Mouse (Mus musculus) c-Kit-positive CD71-positive TER-119-negative erythroid progenitor cells, embryonic 14.5 days (primary cell): ENCODE results near the gene Garnl3.

Source experiments
- DNase-seq: peaks from one replicate; pipeline ENCODE4 v3.0.0-alpha.2; 2013; ENCODE audit warnings: low read depth

The Garnl3 gene

DNA sequence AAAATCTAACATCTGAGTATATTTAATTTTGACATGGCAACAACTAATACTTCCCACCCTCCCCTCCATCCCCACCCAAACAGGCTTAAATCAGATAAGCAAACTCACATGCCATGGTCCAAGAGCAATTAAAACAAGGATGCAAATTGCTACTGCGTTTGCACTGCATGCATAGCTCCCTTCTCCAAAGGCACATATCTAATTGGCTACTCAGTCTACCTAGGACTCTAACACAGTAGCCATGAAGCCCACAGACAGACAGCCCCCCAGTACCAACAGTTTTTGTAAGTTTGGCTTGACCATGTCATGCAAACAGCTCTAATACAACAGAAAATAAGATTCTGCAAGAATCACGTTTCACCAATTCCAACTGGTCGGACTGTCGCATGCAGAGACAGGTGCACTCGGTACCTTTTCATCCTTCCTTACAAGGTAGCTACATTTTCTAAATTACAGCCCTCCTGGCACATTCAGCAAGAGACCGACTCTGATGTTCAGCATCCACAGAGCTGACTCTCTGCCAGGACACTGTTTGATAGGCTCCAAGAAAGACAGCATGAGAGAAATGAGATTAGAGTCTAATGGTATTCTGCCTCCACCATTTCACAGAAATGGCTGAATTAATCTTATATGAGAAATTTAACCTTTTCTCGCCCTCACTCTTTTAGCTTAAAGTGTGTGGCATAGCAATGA is 44.6 kb downstream of the Garnl3 start:
- DNase-seq: no peak

DNA sequence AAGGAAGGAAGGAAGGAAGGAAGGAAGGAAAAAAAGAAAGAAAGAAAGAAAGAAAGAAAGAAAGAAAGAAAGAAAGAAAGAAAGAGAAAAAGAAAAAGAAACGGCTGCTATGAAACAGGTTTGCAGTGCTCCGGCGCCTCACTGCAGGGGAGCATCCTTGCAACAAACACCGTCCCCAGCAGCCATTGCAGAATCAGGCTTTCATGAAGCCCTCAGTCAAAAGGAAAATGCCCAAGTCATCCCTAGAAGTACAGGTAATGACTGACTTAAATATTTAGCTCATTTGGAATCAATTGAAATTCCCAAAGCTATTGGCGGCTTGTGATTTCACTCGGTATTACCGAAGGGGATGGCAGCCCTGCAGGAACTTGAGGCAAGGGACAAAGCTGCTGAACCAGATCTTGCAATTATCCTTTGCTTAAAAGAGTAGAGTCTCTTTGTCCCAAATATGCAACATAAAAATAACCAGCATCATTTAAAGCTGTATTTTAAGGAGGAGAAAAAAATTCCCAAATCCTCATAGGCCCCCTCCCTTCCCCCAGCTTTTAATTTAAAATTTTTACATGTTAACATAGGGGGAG is 45.3 kb downstream of the Garnl3 start:
- DNase-seq: no peak

DNA sequence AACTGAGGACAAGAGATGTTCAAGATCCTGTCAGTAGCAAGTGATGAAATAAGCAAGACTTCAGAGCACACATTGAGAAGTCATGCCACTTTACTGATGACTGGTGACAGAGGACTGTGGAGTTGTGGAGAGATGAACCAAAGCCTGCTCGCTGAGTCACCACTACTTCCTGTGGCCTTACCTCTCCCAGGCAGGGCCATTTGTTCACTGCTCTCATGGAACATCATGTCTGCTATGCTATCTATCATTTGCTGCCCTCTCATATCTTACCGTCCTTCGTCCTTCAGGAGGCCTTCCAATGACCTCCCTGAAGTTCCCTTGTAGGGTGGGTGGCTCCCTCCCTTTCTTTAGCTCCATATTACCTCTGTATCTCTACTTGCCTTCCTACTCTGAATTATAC is 47.2 kb downstream of the Garnl3 start:
- no peak for DNase-seq

DNA sequence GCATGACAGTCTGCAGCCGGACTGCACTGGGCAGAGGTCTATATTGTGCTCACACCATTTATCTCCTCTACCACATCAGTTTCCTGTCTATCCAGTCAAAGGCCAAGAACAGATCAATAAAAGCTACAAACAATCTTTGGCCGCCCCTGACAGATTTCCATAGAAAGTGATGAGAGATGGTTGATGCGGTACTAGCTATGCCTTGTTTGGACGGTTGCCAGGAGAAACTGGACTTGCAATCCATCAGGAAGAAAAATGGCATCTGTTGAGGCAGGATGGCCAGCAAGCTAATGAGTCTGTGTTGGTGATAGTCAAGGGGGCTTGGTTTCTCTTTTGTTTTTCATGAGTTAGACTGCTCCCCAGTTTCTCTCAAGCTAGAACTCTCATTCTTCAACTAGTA is 51.3 kb downstream of the Garnl3 start:
- no peak for DNase-seq

DNA sequence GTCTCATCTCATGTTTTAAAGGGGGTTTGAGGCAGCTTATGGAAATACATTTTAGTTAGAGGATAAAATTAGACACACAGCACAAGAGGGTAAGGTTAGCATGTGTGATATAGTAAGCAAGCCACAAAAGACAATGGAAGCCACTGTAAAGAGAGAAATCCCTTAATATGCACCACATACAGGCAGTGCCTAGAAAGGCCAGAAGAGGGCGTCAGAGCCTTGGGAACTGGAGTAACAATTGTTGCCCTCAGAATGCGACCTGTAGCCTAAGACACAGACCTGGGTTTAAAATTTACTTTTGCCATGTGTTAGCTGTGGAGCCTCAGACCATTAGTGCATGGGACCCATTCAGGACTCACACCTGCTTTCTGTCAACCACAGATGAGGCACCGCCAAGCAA is 54.2 kb downstream of the Garnl3 start:
- DNase-seq: peak; percentile 6

DNA sequence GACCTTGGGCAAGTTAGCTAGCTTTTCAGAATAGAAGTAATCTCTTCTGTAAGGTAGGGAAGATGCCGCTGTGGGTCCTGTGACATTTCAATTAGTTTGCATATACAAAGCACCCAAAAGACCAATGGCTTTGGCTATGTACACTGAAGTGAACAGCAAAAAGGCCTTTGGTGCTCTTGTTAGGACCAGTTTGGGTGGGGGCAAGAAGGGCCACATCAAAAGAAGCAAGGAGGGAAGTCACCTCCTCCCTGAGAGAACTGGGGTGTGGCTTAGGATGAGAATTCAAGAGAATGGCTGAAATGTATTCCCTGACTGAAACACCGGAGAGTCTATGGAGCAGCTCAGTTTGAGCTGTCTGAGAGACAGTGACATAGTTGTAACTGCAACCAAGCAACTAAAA is 56.5 kb downstream of the Garnl3 start:
- no peak for DNase-seq

DNA sequence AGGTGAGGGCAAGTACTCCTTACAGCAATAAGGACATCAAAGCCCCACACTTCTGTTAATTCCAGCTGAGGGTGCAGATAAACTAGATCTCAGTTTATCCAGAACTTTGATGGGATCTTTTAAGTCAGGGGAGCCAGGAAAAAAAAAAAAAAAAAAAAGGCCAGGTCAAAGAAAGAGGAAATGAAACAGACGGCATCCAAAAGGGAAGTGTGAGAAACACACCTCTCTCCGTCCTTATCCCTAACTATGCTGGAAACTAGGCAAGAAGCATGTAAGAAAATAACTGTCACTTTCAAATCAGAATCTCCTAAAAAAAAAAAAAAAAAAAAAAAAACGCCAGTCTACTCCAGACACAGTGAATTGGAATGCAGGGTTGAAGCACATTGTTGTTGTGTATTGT is 57.3 kb downstream of the Garnl3 start:
- no peak for DNase-seq

DNA sequence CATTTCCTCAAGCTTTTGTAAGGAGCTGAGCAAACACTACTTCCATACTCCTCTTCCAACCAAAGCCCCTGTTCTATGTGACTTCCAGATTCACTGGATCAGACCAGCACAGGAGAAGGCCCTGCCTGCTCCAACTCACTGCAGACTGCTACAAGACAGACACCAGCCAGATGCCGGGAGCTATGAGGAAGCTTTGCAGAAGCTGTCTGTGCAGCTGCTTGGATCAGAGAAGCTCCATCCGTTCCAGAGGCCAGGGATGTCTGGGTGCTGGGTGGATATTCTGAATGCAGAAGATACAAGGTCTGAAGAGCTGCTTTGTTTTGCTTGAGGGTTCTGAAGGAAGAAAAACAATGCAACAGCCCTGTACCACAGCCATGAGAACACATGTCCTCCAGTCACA is 59.1 kb downstream of the Garnl3 start:
- no peak for DNase-seq

DNA sequence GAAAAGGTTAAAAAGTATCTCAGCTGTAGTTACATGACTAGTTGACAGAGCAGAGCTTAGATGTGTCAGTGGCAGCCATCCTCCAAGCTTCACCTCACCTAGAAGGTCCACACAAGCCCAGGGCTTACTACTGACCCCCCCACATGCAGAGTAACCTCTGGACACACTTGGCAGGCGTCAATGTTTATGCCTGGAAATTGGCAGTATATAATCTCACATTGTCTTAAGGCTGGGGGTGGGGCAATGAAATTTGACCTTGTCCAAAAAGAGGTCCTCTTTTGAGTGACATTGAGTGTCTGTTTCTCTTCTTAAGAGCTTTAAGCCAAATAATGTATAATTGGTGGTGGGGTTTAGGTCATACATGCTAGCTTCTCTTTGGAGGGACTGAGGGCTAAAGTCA is 65.8 kb downstream of the Garnl3 start:
- DNase-seq: no peak

DNA sequence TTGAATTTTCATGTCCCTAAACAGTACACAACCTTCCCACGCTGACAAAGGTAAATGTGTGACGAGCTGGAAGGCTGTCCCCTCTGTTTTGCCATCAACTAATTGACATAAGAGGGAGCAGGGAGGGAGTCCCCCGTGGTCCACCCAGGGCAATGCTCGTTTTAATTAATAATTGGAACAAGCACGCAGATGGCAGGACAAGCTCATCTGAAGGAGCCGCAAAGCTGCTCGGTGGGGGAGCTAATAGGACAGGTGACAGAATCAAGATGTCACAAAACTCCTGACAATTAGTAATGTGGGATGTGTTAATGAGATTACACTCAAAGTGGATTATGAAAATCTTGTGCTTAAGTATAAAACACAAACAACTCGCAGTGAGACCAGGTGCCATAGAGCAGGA is 68.7 kb downstream of the Garnl3 start:
- no peak for DNase-seq

DNA sequence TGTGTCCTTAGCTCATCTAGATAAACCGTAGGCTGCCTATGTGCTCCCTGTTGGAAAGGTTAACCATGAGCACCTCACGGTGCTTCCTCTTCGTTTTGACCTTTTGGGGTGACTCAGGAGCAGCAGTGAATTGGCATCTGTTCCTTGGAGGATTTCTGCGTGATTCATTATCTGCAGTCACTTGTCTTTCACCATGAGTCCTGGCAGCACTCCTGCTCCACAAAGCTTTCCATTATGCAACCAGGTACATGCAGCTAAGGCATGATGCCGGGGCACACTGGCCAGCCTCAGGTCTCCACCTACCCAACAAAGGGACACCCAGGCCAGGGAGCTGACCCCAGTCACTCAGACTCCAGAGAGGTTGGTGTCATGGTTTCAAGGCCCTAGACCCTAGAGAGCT is 72.5 kb downstream of the Garnl3 start:
- no peak for DNase-seq

DNA sequence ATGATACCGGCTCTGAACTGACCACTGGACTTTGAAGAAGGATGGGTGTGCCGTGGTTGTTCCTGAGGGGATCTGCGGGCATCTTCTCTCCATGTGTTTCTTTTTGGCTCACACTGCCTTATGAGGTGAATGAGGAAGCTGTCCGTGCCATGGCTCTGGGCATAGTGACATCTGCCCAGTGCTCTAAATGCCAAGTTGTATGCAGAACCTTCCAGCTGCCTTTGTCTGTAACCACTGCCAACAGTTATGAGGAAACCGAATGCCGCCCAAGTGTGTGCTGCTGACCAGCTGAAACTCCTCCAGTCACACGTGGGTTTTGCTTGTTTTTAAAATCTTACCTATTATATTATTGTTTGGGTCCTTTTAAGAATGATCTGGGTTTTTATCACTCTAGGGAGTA is 73.9 kb downstream of the Garnl3 start:
- no peak for DNase-seq

DNA sequence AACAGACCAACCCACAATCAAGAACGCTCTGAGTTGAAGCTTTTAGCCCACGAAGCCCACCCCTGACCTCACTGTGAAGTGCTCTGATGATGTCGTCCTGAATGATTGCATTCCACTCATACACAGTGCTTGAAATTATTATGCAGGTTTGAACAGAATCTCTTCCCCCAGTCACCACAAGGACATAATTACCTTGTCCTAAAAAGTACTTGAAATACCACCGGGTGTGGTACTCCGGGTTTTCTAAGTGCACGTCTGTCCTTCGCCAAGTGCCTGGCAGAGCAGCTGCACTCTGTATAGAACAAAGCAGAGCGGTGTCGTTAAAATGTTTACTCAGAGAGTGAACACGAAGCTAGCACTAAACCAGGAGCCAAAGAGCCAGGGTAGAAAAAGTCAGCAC is 77.5 kb downstream of the Garnl3 start:
- no peak for DNase-seq

DNA sequence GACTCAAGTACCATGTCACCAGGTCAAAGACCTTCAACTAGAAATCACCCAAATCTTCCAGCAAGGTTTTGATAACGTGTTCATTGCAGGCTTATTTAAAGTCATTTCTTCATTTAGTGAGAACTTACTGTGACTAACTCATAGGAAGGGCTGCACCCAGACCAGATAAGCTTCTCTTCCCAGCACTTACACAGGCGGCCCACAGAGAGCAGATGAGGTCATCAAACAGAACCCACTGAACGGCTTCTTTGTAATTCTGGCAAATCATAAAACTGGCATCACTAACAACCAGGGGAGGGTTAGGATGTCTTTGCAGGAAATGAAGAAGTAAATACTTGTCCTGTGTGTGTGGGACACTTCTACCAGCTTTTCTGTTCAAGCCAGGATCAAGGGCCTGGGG is 84.1 kb downstream of the Garnl3 start:
- DNase-seq: no peak

DNA sequence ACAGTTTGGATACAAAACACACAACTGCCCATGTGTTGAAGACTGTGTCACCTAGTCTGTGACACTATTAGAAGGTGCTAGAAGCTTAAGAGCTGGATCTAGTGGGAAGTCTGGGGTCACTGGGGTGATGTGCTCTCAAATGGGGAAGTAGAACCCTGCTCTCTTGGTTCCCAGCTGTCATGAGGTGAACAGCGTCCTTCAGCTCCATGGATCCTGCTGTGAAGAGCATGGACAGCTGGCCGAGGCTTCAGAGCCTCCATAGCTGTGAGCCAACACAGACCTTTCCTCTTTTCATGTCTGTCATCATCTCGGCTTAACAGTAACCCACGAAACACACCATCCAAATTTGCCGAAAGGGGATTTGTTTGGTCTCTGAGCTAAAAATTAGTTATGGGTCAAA is 84.5 kb downstream of the Garnl3 start:
- no peak for DNase-seq

DNA sequence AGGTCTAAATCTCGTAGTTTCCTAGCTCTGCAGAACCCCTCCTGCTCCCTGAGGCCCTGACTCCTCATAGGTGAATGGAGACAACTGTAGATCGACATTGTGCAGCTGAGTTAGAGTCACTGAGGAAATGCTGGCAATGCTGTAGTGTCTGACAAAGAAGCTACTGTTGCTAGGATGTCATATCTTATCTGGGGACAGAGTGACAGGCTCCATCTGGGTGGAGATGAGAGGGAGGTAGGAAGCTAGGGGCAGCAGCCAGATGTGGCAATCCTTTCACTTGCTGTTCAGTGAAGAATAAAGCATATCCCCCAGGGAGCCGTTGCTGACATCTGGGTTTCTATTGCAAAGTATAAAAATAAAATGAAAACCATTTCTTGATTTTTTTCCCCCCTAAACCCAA is 85.6 kb downstream of the Garnl3 start:
- DNase-seq: no peak

DNA sequence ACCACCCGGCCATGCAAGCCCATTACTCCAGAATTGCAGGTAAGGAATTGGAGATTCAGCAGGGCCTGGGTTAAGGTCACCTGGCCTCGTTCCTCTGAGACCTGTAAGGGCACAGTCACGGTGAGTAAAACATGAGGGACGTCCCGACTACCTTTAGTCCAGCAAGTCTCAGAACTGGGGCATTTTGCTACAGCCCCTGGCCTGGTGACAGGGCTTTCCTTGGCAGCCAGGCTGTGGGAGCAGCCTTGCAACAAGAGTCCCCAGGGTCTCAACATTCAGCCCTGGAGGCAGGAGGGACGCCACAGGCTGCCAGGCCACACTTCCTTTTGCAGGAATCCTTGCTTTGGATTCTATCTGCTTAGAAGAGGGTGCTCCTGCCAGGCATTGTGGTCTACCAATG is 88.7 kb downstream of the Garnl3 start:
- no peak for DNase-seq

DNA sequence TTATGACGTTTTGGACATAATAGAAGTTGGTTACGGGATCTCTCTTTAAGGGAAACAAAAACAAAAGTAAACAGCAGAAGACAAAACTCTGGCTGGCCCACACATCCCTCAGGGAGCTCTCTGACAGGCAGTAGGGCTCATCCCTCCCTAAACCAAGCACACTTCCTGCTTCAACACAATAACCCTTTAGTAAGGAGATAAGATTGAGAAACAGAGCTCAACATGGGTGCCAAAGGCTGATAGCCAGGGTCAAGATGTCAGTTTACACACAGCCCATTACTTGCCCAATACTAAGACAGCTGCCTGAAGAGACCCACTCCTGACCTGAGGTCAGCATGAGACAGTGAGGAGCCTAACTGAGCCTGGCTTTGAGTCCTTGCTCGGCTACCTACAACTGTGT is 89.9 kb downstream of the Garnl3 start:
- DNase-seq: no peak

DNA sequence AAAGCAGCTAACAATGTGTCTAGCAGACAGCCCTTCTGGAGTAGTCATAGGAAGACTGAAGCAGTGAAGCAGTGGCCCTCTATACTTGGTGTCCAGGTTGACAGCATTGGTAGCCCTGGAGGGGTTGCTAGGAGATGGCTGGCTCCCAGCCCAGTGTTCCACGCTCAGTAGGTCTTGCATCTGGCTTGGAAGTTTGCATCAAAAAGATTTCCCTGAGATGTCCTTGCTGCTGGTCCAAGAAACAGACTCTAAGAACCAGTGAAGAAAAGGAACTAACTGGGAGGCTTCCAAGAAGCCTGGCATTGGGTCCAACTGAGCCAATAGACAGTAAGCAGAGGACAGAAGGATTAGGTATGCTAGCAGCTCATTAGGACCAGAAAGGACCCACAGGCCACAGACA is 94.0 kb downstream of the Garnl3 start:
- no peak for DNase-seq

DNA sequence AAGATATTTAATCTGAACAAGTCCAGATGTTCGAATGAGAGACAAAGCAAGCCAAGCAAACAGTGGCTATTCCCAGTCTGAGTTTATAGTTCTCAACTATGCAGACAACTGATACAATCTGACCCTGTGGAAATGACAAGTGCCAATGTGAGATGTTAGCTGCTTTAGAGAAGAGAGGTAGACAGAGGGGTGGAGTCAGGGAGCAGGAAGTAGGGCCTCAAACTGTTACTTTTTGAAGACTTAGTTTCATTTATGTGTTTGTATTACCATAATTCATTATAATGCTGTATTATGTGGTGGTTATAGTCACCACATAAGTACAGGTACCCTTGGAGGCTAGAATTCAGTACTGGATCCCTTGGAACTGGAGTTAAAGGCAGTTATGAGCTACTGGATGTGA is 96.2 kb downstream of the Garnl3 start:
- DNase-seq: no peak

DNA sequence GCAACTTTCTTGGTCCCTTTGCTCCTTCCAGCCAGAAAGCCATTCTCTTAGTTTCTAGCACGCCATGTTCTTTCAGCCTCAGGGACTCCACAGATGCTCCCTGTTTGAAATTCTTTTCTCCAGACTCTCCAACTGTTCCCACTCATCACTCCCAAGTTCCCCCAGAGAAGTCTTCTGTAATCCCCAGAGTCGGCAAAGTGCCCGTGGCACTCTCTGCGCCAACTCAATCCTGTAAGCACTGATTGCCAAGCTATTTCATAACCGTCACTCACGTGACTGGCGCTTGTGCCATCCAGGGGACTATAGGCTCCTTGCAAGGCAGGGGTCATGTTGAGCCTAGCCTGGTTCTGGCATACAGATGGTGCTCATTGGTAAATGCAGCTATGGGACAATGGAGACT is 98.2 kb downstream of the Garnl3 start:
- DNase-seq: no peak

DNA sequence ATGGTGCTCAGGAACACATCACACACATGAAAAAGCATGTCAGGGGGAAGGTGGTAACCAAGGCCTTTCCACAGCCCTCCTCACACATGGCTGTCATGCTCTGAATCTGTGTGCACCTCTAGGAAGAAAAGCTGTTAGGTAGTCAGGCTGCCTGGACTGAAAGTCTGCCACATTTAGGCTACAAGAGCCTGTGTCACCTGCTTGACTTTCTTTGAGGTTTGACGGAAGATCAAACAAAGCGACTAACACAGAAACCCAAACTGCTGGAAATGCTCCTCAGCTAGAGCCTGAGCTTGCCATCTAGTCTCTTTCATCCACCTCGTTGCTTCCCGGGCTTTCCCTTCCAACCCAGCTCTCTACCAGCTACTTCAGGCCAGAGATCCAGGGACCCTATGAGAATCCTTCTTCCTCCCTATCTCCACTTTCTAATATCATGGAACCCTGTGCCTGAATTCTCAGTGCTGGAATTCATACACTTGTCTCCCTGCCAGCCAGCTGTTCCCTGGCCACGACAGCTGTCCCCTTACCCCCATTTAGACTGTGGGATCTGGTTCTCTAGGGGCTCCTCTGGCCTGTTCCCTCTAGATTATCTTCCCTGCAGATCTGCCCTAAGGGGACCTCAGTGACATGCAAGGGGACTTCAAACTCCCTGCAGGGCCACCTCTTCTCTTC is 98.9 kb downstream of the Garnl3 start:
- no peak for DNase-seq

DNA sequence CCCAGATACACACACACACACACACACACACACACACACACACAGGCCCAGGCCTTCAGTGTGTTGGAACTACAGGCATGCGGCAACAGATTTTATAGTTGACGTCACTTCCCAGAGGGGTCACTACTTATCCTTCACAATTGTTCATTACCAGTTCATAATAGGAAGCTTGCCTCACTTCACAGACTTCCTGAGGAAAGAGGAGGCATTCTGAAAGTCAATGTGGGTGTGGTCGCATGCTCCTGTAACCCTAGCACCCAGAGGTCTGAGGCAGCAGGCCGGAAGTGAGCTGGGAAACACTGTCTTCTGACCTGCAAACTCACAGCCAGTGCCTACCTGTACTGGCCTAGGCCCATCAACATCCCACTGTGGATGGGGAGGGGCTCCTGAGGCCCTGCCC is 106.4 kb downstream of the Garnl3 start:
- no peak for DNase-seq

DNA sequence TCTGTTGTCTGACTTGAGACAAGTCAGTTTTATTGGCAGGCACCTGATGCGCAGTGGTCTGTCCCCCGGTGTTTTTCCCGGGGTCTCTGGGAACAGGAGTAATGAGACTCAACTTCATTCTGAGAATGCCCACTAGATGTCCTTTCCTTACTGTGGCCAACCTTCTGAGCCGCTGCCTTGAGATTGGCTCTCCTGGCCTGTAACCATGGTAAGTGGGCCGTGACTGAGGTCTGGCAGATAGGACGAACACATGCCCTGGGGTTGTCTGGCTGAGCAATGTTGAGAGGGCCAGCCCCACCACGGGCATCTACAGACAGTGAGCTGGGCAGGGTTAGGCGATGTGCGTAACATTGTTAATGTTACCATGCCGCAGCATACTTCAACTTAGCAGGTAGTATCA is 106.9 kb downstream of the Garnl3 start:
- DNase-seq: no peak
